Mouse (Mus musculus) embryonic fibroblast, embryonic 13.5 days (primary cell): ENCODE results near the gene Fbn1. TPM values are rescaled to one million over a fixed set of nuclear protein-coding genes. Genes with fewer than 3 reads are reported as not detected.
A peak's percentile ranks its signal among the peaks of the same experiment; 100 is the strongest.

Experiments
- H3K27ac ChIP-seq: 2 replicates; pipeline ENCODE4 v1.5.1; 2012; ENCODE audit warnings: low read length, control low read depth, inconsistent platforms; ENCODE audit not compliant: insufficient read depth
- H3K4me1 ChIP-seq: 2 replicates; pipeline ENCODE4 v1.6.1; 2011; ENCODE audit warnings: low read length; ENCODE audit not compliant: control insufficient read depth, insufficient read depth
- H3K4me3 ChIP-seq: 2 replicates; pipeline ENCODE4 v1.5.1; 2011; ENCODE audit warnings: mild to moderate bottlenecking, control low read depth, low read length; ENCODE audit not compliant: insufficient read depth
- CTCF ChIP-seq: IDR thresholded peaks from 2 replicates; pipeline ENCODE4 v1.5.1; 2011; ENCODE audit warnings: mild to moderate bottlenecking, control low read depth, low read length, moderate library complexity, borderline replicate concordance; ENCODE audit not compliant: insufficient read depth
- POLR2A ChIP-seq: IDR thresholded peaks from 2 replicates; pipeline ENCODE4 v1.6.1; 2011; ENCODE audit warnings: low read depth, mild to moderate bottlenecking, control low read depth, low read length, moderate library complexity
- polyA plus RNA-seq: library from polyadenylated mRNA; stranded (reverse); fragments of >200 nt; gene quantifications from 2 replicates; pipeline ENCODE4 v1.2.4, GENCODE M21; 2011; ENCODE audit warnings: low read depth; ENCODE audit not compliant: missing spikeins, insufficient read length

Gene Fbn1
- polyA plus RNA-seq, 1 experiment = 598 TPM

- no peak for TF ChIP-seq CTCF
- TF ChIP-seq POLR2A = 0 out of 2 replicates have a peak, but pooled peaks have one; percentile 17
Measured at GRCm38 (mm10) chr2:125505006-125505745, 2.6 kb downstream of the Fbn1 start, which contains the start of gene Gm9913. TSS of gene Gm9913 (plus strand) at chr2:125505089.

GRCm38 (mm10) chr2:125501526-125501925, 6.3 kb downstream of the Fbn1 start:
- Histone ChIP-seq H3K4me1 (peaks cover 5% of the 10 kb centered on the region), H3K4me3 (no peak overlapping the region), H3K27ac (no peak overlapping the region)
- TF ChIP-seq POLR2A (no peak), CTCF (no peak)

More at GRCm38 (mm10) chr2:125505006-125505745, 2.6 kb downstream of the Fbn1 start, which contains the start of gene Gm9913:
- Histone ChIP-seq H3K4me3 (peak within 1 kb of the TSS; percentile 87), H3K4me1 (peaks cover 4% of the 10 kb centered on the region), H3K27ac (peak within 1 kb of the TSS; percentile 66)

- Histone ChIP-seq H3K27ac (no peak overlapping the region), H3K4me3 (no peak overlapping the region), H3K4me1 (peaks cover 9% of the 10 kb centered on the region)
- TF ChIP-seq CTCF = no peak
- TF ChIP-seq POLR2A = no peak
Measured at GRCm38 (mm10) chr2:125498216-125498615, 9.6 kb downstream of the Fbn1 start.

- no peak for TF ChIP-seq CTCF
- no peak for TF ChIP-seq POLR2A
- Histone ChIP-seq H3K27ac (no peak overlapping the region), H3K4me1 (peaks cover 8% of the 10 kb centered on the region), H3K4me3 (no peak overlapping the region)
Measured at GRCm38 (mm10) chr2:125496696-125497095, 11.1 kb downstream of the Fbn1 start.

GRCm38 (mm10) chr2:125494831-125495812, 12.7 kb downstream of the Fbn1 start:
- Histone ChIP-seq H3K27ac (peak overlapping the region; percentile 31; the same call in 1 of the 2 replicates), H3K4me3 (no peak overlapping the region), H3K4me1 (peaks cover 4% of the 10 kb centered on the region)
- TF ChIP-seq POLR2A (no peak), CTCF (no peak)

GRCm38 (mm10) chr2:125494291-125494690, 13.5 kb downstream of the Fbn1 start:
- Histone ChIP-seq H3K27ac (no peak overlapping the region), H3K4me1 (peaks cover 4% of the 10 kb centered on the region), H3K4me3 (no peak overlapping the region)
- TF ChIP-seq CTCF = no peak

- Histone ChIP-seq H3K27ac (0 out of 2 replicates have a peak overlapping the region, but pooled peaks have one; percentile 1), H3K4me3 (no peak overlapping the region), H3K4me1 (peaks cover 4% of the 10 kb centered on the region)
- TF ChIP-seq POLR2A (no peak), CTCF (no peak)
Measured at GRCm38 (mm10) chr2:125492050-125492900, 15.5 kb downstream of the Fbn1 start.

- TF ChIP-seq CTCF = no peak
- TF ChIP-seq POLR2A = no peak
- Histone ChIP-seq H3K4me1 (peaks cover 7% of the 10 kb centered on the region), H3K27ac (no peak overlapping the region), H3K4me3 (no peak overlapping the region)
Measured at GRCm38 (mm10) chr2:125489979-125490378, 17.8 kb downstream of the Fbn1 start.

GRCm38 (mm10) chr2:125484910-125485309, 22.9 kb downstream of the Fbn1 start:
- peak overlapping the region; percentile 58; the same call in 1 of the 2 replicates for H3K27ac ChIP-seq
- H3K4me1 ChIP-seq = peaks cover 19% of the 10 kb centered on the region
- no peak overlapping the region for H3K4me3 ChIP-seq
- no peak for TF ChIP-seq CTCF
- no peak for TF ChIP-seq POLR2A
